Mouse (Mus musculus): Measurements from ENCODE around the gene Slc16a10. TPM values are rescaled to one million over a fixed set of nuclear protein-coding genes. Genes with fewer than 3 reads are reported as not detected.

Slc16a10 gene
- polyA plus RNA-seq, 2 experiments: 32.8 to 63.5 TPM

DNA sequence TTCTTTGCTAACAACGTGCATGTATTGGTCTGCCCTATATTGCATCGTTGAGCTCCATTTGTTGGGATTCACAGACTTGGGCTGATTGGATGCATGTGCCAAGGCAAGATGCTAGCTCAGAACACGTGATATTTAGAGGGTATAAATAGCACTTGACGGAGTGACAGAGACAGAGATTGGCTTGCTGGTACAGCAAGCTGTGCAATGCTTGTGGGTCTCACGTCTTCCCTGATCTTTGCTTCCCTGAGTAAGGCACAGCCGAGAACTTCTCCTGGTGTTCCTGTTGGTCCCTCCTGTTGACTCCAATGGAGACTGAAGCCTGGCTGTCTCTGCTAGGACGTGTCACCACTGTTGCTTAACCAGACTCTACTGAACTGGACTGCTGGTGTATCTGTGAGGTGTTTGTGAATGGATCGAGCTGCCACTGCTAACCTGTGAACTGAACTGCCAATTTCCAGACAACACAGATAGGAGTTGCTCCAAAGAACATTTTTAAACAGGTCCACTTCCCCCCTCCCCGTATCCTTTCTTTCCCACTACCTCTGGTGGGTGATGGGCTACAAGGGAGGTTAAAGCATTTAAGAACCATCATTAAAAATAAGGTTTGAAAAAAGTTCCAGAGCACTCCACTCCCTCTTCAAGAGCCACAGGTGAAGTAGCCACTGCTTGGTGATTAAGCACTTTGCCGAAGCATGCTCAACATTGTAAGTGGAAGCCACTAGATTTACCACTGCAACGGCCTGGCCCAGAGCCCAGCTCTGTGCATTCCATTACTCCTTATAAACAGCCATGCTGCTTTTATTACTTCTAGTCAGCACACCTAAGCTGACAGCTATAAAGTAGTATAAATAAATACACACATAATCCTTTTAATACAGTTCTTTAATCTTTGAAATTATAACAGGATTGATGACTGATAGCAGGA, 51.3 kb downstream of the Slc16a10 start:
- Histone ChIP-seq H3K4me1 (replicated peaks; ENCODE audit: control insufficient read depth in 2 of 2, insufficient read depth in 2 of 2, low read length in 1 of 2) (peaks cover 0 to 2% of the 10 kb centered on the region in 2 experiments; a peak in 1 of 4 replicates), H3K9me3 (ENCODE audit: control insufficient read depth, low read length) (no peaks in the 10 kb centered on the region; the same call in 1 of the 2 replicates), H3K36me3 (replicated peaks; ENCODE audit: control insufficient read depth, insufficient read depth, low read depth) (no peaks in the 10 kb centered on the region; the same call in 1 of the 2 replicates), H3K27me3 (ENCODE audit: control insufficient read depth, insufficient read depth, low read length) (no peaks in the 10 kb centered on the region), H3K27ac (no peak overlapping the region), H3K4me2 (ENCODE audit: low read depth) (no peak overlapping the region), H3K9ac (replicated peaks) (no peak overlapping the region), H3K4me3 (ENCODE audit: insufficient read depth in 1 of 2, low read depth in 2 of 2, low read length in 2 of 2) (no peak overlapping the region)
- TF ChIP-seq CTCF (IDR thresholded peaks at IDR 0.05; ENCODE audit: low read depth): no peak
- no peak for TF ChIP-seq EP300 (IDR thresholded peaks at IDR 0.05; ENCODE audit: low read depth)
- WGBS (ENCODE audit: insufficient replicate concordance): 78% methylated on average over 11 of the region's 11 CpGs
- DNase-seq (ENCODE audit: low read depth in 3 of 3, low spot score in 3 of 3) (no peak), ATAC-seq (ENCODE audit: insufficient read depth) (no peak)

DNA sequence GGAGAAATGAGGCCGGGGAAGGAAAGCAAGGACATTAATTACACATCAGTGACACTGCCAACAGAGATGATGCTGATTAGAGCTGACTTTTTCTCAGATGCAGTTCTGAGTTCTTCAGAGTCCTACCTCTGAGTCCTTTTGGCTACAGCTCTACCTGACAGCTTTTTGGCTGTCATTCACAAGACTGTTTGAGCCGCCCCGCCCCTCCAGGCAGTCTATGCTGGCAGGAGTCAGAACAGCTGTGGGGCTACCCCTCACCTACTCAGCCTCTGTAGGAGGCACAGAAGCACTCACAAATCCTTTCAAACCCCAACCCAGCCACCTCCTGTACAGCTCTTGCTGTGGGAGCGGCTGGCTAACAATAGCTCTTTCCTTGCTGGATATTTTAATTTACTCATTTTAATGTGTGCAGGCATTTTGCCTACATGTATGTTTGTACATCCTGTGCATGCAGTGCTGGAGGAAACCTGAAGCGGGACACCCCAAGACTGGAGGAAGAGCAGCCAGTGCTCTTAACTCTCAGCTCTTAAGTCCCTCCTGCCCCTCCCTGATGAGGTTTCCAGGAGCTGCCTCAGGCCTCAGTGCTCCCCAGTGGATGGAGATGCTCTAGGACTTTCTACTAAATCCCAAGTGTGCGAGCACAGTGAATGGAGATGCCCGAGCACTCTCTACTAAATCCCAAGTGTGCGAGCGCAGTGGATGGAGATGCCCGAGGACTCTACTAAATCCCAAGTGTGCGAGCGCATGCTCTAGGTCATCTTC, 57.5 kb downstream of the Slc16a10 start:
- Histone ChIP-seq H3K9me3 (ENCODE audit: control insufficient read depth, low read length) (no peaks in the 10 kb centered on the region), H3K9ac (replicated peaks) (no peak overlapping the region), H3K36me3 (replicated peaks; ENCODE audit: control insufficient read depth, insufficient read depth, low read depth) (peaks cover 9% of the 10 kb centered on the region), H3K27ac (no peak overlapping the region), H3K4me1 (replicated peaks; ENCODE audit: control insufficient read depth in 2 of 2, insufficient read depth in 2 of 2, low read length in 1 of 2) (no peaks in the 10 kb centered on the region; a peak in 1 of 4 replicates), H3K4me3 (ENCODE audit: insufficient read depth in 1 of 2, low read depth in 2 of 2, low read length in 2 of 2) (no peak overlapping the region), H3K4me2 (ENCODE audit: low read depth) (no peak overlapping the region), H3K27me3 (ENCODE audit: control insufficient read depth, insufficient read depth, low read length) (no peaks in the 10 kb centered on the region)
- TF ChIP-seq EP300 (IDR thresholded peaks at IDR 0.05; ENCODE audit: low read depth): no peak
- no peak for TF ChIP-seq CTCF (IDR thresholded peaks at IDR 0.05; ENCODE audit: low read depth)
- DNase-seq (ENCODE audit: low read depth in 3 of 3, low spot score in 3 of 3) (no peak), ATAC-seq (ENCODE audit: insufficient read depth) (no peak)
- WGBS (ENCODE audit: insufficient replicate concordance): 89% methylated on average over 12 of the region's 12 CpGs

DNA sequence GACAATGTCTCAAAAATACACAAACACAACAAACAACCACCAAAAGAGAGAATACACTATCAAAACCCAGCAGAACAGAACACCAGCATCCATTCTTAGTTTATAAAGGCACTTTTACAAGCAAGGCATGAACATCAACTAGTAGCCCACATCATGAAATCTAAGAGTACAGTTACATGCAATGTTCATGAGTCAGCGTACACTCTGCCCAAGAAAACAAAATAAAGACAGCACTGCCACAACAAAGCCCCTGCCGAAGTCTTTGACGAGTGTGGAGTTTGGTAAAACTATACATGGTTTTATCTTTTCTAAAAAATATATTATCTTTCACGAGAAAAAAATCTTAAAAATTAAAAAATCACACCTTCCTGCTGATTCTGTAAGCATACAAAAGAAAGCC, 58.5 kb downstream of the Slc16a10 start:
- no peak for TF ChIP-seq EP300 (IDR thresholded peaks at IDR 0.05; ENCODE audit: low read depth)
- no peak for TF ChIP-seq CTCF (IDR thresholded peaks at IDR 0.05; ENCODE audit: low read depth)
- ATAC-seq (ENCODE audit: insufficient read depth): no peak
- 78% methylated on average over 4 of the region's 4 CpGs for WGBS (ENCODE audit: insufficient replicate concordance)

DNA sequence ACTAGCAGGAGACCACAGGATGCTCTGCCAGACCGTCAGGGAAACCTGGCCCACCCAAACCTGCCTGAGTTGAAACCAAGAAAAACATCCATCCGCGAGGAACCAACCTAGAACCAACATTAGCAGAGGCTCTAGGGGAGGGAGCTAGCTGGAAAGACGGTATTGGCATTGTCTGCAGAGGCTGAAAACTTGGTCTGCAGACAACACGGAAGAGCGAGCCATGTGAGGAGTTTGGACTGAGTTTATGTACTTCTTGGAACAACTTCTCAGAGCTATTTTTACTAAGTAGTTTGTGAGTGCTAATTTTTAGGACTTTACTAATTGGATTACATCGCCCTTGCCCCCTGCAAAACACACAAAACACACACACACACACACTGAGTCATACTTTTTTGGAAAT, 59.4 kb downstream of the Slc16a10 start:
- WGBS (ENCODE audit: insufficient replicate concordance): 84% methylated on average over 7 of the region's 7 CpGs
- no peak for TF ChIP-seq CTCF (IDR thresholded peaks at IDR 0.05; ENCODE audit: low read depth)
- no peak for TF ChIP-seq EP300 (IDR thresholded peaks at IDR 0.05; ENCODE audit: low read depth)
- no peak for ATAC-seq (ENCODE audit: insufficient read depth)
- peaks cover 22% of the 10 kb centered on the region for H3K36me3 ChIP-seq (replicated peaks; ENCODE audit: control insufficient read depth, insufficient read depth, low read depth)
- no peak overlapping the region for H3K4me2 ChIP-seq (ENCODE audit: low read depth)
- no peaks in the 10 kb centered on the region for H3K27me3 ChIP-seq (ENCODE audit: control insufficient read depth, insufficient read depth, low read length)
- H3K9me3 ChIP-seq (ENCODE audit: control insufficient read depth, low read length): no peaks in the 10 kb centered on the region
- H3K27ac ChIP-seq: no peak overlapping the region
- H3K4me1 ChIP-seq (replicated peaks; ENCODE audit: control insufficient read depth in 2 of 2, insufficient read depth in 2 of 2, low read length in 1 of 2): peaks cover 0 to 3% of the 10 kb centered on the region in 2 experiments; a peak in 1 of 4 replicates
- no peak for DNase-seq (ENCODE audit: low read depth in 3 of 3, low spot score in 3 of 3)
- no peak overlapping the region for H3K4me3 ChIP-seq (ENCODE audit: insufficient read depth in 1 of 2, low read depth in 2 of 2, low read length in 2 of 2)
- H3K9ac ChIP-seq (replicated peaks): no peak overlapping the region

More for the DNA sequence above, 58.5 kb downstream of the Slc16a10 start:
- Histone ChIP-seq H3K9ac (replicated peaks) (no peak overlapping the region), H3K36me3 (replicated peaks; ENCODE audit: control insufficient read depth, insufficient read depth, low read depth) (peaks cover 18% of the 10 kb centered on the region), H3K4me1 (replicated peaks; ENCODE audit: control insufficient read depth in 2 of 2, insufficient read depth in 2 of 2, low read length in 1 of 2) (no peaks in the 10 kb centered on the region; a peak in 1 of 4 replicates), H3K4me3 (ENCODE audit: insufficient read depth in 1 of 2, low read depth in 2 of 2, low read length in 2 of 2) (no peak overlapping the region), H3K4me2 (ENCODE audit: low read depth) (no peak overlapping the region), H3K27me3 (ENCODE audit: control insufficient read depth, insufficient read depth, low read length) (no peaks in the 10 kb centered on the region), H3K9me3 (ENCODE audit: control insufficient read depth, low read length) (no peaks in the 10 kb centered on the region), H3K27ac (no peak overlapping the region)
- DNase-seq (ENCODE audit: low read depth in 3 of 3, low spot score in 3 of 3): no peak

DNA sequence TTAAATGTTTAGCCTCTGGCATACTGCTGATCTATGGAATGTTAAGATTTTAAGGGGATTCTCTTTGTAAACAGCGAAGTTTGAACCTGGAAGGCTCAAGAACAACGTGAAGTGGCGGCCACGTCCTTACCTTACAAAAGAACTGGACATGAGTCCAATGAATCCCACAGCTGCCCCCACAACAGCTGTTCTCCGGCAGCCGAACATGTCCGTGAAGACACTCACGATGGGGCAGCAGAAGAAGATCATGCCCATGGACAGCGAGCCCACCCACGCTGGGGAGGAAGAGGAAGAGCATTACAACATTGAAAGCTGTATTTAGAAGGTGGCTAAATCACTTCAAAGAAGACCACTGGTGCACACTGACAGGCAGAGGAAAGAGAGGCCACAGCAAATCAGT, 61.5 kb downstream of the Slc16a10 start:
- Histone ChIP-seq H3K4me1 (replicated peaks; ENCODE audit: control insufficient read depth in 2 of 2, insufficient read depth in 2 of 2, low read length in 1 of 2) (peaks cover 0 to 3% of the 10 kb centered on the region in 2 experiments; a peak in 1 of 4 replicates), H3K36me3 (replicated peaks; ENCODE audit: control insufficient read depth, insufficient read depth, low read depth) (peaks cover 40% of the 10 kb centered on the region), H3K27me3 (ENCODE audit: control insufficient read depth, insufficient read depth, low read length) (no peaks in the 10 kb centered on the region), H3K9me3 (ENCODE audit: control insufficient read depth, low read length) (no peaks in the 10 kb centered on the region), H3K9ac (replicated peaks) (no peak overlapping the region), H3K27ac (no peak overlapping the region), H3K4me2 (ENCODE audit: low read depth) (no peak overlapping the region), H3K4me3 (ENCODE audit: insufficient read depth in 1 of 2, low read depth in 2 of 2, low read length in 2 of 2) (no peak overlapping the region)
- DNase-seq (ENCODE audit: low read depth in 3 of 3, low spot score in 3 of 3): no peak
- 76% methylated on average over 10 of the region's 10 CpGs for WGBS (ENCODE audit: insufficient replicate concordance)
- no peak for ATAC-seq (ENCODE audit: insufficient read depth)
- TF ChIP-seq CTCF (IDR thresholded peaks at IDR 0.05; ENCODE audit: low read depth) (no peak), EP300 (IDR thresholded peaks at IDR 0.05; ENCODE audit: low read depth) (no peak)
